Mouse (Mus musculus): ENCODE measurements at regions not wholly inside any gene's neighbourhood (a gene's known extent, or its start where the extent isn't known, plus 50 kb on each side); places are given as distances from the start of the nearest gene placed in this dataset.

GRCm38 (mm10) chr14:108610028-108610427 is 303.9 kb downstream of the Slitrk1 start:
- no peak overlapping the region for H3K9ac ChIP-seq (replicated peaks; ENCODE audit: low read depth)
- H3K9me3 ChIP-seq (ENCODE audit: low read length) = no peaks in the 10 kb centered on the region
- no peaks in the 10 kb centered on the region for H3K27me3 ChIP-seq (replicated peaks; ENCODE audit: insufficient read depth, low read length)
- TF ChIP-seq CTCF (IDR thresholded peaks at IDR 0.05) (no peak), EP300 (IDR thresholded peaks at IDR 0.05) (no peak)
- H3K36me3 ChIP-seq (ENCODE audit: insufficient read depth, low read length) = no peaks in the 10 kb centered on the region
- no peak for ATAC-seq
- H3K4me3 ChIP-seq (ENCODE audit: low read depth, low read length) = no peak overlapping the region
- no peak overlapping the region for H3K27ac ChIP-seq (ENCODE audit: low read length)
- no peaks in the 10 kb centered on the region for H3K4me1 ChIP-seq (ENCODE audit: insufficient read depth, low read depth, low read length)
- DNase-seq (ENCODE audit: low spot score) = no peak
- H3K4me2 ChIP-seq (replicated peaks; ENCODE audit: low read depth, low read length) = no peak overlapping the region
- 70% methylated on average over 1 of the region's 1 CpGs for WGBS
